Mouse (Mus musculus): ENCODE results near the gene Nppb.

The Nppb gene

GRCm38 (mm10) chr4:147976237-147976636 is 9.4 kb upstream of the Nppb start:
- DNase-seq (ENCODE audit: low spot score) = no peak

GRCm38 (mm10) chr4:147977726-147978125 is 7.9 kb upstream of the Nppb start:
- no peak for DNase-seq (ENCODE audit: low spot score)

- DNase-seq (ENCODE audit: low spot score) = no peak
These were observed 7.2 kb upstream of the Nppb start for GRCm38 (mm10) chr4:147978391-147978790.

- DNase-seq (ENCODE audit: low spot score) = no peak
These were observed 6.1 kb upstream of the Nppb start for GRCm38 (mm10) chr4:147979441-147979860.

- no peak for DNase-seq (ENCODE audit: low spot score)
These were observed 8.0 kb downstream of the Nppb start for GRCm38 (mm10) chr4:147993571-147994095.

GRCm38 (mm10) chr4:147995311-147995710 is 9.7 kb downstream of the Nppb start:
- DNase-seq (ENCODE audit: low spot score) = no peak

- no peak for DNase-seq (ENCODE audit: low spot score)
These were observed 14.7 kb downstream of the Nppb start, which contains the start of gene Nppa for GRCm38 (mm10) chr4:148000202-148000772. TSS of gene Nppa (plus strand) at chr4:148000722.

DNA sequence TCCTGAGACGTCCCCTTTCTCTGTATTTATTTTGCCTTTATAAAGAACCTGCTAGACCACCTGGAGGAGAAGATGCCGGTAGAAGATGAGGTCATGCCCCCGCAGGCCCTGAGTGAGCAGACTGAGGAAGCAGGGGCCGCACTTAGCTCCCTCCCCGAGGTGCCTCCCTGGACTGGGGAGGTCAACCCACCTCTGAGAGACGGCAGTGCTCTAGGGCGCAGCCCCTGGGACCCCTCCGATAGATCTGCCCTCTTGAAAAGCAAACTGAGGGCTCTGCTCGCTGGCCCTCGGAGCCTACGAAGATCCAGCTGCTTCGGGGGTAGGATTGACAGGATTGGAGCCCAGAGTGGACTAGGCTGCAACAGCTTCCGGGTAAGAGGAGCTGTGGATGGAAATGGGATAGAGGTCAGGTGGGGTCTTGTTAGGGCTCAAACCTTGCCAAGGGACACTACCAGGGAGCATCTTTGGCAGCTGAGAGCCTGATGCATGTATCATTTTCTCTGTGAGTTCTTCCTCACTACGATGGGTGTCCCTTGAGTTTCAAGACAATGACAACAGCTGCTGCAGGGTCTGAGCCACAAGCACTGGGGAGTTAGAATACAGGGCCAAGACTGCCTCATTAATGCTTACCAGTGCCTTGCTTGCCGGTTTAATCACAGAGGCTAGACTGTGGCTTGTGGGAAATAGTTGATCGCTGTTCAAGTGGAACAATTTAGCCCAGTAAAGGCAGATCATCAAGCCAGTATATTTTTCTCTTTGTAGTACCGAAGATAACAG is 15.6 kb downstream of the Nppb start:
- no peak for DNase-seq (ENCODE audit: low spot score)

- DNase-seq (ENCODE audit: low spot score) = no peak
These were observed 16.3 kb downstream of the Nppb start for GRCm38 (mm10) chr4:148001866-148002265.

DNA sequence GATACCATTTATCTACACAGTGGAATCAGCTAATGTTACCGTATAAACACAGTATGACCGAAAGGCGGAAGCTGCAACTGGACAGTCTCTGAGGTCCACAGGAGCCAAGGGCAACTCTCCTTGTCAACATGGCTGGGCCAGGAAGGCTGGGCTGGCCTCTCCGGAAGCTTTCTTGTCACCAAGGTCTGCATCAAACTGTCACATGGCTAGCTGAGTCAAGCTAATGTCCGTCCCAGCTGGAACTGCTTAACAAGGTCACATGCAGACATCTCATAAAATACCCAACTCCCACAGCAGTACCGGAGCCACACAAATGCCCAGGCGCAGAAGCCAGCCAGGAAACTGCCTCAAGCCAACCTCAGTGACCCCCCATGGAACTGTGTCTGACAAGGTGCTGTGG is 18.8 kb downstream of the Nppb start:
- no peak for DNase-seq (ENCODE audit: low spot score)

GRCm38 (mm10) chr4:148008412-148008811 is 22.8 kb downstream of the Nppb start:
- no peak for DNase-seq (ENCODE audit: low spot score)

GRCm38 (mm10) chr4:148009641-148010040 is 24.1 kb downstream of the Nppb start:
- DNase-seq (ENCODE audit: low spot score) = no peak

DNA sequence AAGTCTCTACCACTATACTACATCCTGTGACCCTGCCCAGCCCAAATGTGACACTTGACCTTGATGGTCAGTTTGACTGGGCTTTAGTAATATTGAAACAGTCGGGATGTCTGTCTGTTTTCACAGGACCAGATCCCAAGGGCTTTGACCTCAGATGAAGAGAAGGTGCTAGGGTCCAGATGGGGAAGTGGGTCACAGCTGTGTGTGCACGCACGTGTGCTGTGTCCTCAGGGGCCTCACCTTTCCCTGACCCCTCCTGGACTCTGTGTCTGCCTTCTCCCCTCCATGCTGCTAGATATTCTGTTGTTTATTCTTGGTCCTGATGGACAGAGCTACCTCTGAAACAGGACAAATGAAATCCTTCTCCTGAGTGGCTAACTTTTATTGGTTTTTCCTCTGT is 25.7 kb downstream of the Nppb start:
- no peak for DNase-seq (ENCODE audit: low spot score)

- no peak for DNase-seq (ENCODE audit: low spot score)
These were observed 26.6 kb downstream of the Nppb start for GRCm38 (mm10) chr4:148012216-148012615.

GRCm38 (mm10) chr4:148015418-148015817 is 29.8 kb downstream of the Nppb start:
- no peak for DNase-seq (ENCODE audit: low spot score)

DNA sequence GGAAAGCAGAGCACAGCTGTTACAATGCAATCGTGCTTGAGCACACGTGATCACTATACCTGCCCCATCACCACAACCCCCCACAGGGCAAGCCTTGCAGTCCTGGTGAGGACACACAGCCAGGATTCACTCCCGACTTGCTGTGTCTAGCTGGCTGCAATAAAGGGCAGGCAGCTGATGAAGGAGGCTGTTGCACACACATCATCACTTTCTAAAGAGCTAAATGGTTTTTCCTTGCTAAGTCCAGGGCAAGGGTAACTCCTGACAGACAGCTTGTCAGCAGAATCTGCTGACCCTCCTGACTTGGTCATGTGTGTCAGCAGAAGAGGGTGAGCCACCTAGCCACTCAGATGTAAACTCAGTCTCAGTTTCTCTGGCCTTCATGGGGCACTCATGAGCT is 31.4 kb downstream of the Nppb start:
- no peak for DNase-seq (ENCODE audit: low spot score)

GRCm38 (mm10) chr4:148018410-148018809 is 32.8 kb downstream of the Nppb start:
- no peak for DNase-seq (ENCODE audit: low spot score)

- no peak for DNase-seq (ENCODE audit: low spot score)
These were observed 38.4 kb downstream of the Nppb start for GRCm38 (mm10) chr4:148024003-148024402.

- DNase-seq (ENCODE audit: low spot score) = no peak
These were observed 43.7 kb downstream of the Nppb start for GRCm38 (mm10) chr4:148029297-148029696.

DNA sequence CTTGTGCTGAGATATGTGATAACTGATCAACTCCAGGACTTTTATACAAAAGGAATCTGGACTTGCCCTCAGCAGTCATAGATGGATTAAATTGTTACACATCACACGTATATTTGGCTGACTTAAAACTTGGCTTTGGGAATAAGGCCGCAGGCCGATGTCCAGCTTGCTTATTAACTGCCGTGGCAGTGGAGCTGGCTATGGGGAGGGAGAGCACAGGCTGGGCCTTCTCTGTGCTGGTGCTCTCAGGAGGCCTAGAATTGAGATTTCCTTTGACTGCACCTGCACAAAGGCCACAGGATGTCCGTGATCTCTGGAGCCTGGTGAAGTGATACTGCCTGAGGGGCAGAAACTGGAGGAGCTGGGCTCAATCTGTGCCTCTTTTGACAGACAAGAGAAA is 44.9 kb downstream of the Nppb start:
- no peak for DNase-seq (ENCODE audit: low spot score)

- no peak for DNase-seq (ENCODE audit: low spot score)
These were observed 48.3 kb downstream of the Nppb start for GRCm38 (mm10) chr4:148033858-148034410.

DNA sequence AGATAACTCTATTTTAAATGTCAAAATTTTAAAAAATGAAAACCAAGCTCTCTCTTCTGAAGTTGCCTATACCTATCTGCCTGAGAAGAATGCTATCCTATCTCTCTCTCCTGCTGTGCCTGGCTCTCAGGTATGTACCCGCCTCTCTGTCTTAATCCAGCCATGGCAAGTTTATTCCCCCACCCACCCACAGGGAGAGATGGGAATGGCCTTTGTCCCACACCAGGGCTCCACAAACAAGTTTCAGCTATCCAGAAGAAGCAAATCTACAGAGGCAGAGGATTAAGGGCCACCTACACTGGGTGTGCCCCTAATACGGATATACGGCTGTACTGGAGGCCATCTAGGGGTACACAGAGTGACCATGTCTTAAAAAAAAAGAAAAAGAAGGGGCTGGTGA is 49.9 kb downstream of the Nppb start:
- DNase-seq (ENCODE audit: low spot score) = no peak
